Mouse (Mus musculus) frontal cortex, adult 2 months (tissue): ENCODE measurements at regions not wholly inside any gene's neighbourhood (a gene's known extent, or its start where the extent isn't known, plus 50 kb on each side); places are given as distances from the start of the nearest gene placed in this dataset.
A peak's percentile ranks its signal among the peaks of the same experiment; 100 is the strongest.

Experiments
- DNase-seq, 2 experiments: peaks; one replicate each; pipeline ENCODE4 v3.0.0; 2022; ENCODE audit warnings: low spot score in 1 of 2; ENCODE audit errors: extremely low spot score in 1 of 2

DNA sequence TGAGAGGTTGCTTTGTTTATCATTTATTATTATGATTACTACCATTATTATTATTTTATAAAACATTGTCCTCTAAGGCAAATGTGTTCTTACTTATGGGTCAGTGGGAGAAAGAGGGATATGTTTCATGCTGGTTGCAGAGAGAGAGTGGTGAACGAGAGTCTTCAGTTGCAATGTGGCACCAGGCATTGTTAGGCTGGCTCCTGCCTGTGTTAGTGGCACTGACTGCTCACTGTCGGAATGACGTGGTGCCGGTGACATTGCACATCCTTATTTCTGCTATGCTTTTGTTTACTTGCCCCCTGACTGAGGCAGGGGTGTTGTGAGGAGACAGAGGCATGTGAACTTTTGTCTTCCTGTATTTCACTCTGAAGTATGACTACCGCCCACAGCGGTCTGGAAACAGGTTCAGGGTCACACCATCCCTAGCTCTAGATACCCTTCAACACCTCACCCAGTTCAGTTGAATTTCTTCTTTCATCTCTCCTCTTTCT lies 138.1 kb downstream of the Ppp4r2 start:
- DNase-seq = no peak

DNA sequence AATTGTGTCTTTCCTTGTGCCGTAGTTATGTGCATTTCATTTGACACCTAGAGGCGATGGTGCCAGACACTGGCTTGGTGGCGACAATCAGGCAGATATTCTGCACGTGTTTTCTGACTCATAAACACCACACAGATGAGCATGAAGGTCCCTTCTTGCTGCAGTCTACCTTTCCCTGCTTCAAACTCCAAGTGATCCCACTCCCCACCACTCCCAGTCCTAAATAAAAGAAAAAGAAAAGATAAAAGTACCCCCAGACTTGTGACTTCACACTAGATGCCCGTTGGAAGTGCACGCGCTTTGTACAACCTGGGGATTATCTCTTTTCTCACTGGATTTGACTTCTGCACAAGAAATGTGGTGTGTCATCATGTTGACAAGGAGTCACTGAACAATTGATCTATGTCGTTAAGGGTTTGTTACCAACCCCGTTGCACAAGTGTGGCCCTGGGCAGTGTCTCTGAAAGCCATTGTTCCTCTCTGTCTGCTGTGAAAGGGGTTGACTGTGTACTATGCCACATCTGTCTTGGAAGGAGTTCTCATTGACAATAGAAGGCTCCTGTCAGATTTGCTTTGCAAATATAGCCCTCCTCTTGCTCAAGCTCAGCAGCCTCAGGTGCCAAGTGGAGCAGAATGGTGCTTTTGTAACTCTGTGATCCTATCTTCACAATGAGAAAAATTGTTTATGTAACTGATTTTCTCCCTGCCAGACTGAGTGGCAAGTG lies 140.1 kb downstream of the Ppp4r2 start:
- no peak for DNase-seq

DNA sequence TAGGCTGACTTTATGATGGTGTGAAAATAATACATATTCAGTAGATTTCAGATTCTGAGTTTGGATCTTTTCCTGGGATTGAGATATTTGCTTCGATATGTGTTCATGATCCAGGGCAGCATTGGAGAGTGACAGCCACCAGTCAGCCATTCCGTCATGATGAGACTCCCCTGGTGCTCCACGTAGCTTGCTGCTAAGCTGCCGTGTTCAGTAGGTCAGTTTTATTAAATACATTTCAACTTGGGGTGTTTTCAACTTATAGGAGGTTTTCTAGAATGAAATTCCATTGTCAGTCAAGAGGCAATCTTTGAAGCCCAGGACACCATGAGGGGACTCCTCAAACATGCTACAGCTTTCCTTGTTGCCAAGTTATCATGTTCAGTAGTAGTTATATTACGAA lies 141.3 kb downstream of the Ppp4r2 start:
- no peak for DNase-seq

DNA sequence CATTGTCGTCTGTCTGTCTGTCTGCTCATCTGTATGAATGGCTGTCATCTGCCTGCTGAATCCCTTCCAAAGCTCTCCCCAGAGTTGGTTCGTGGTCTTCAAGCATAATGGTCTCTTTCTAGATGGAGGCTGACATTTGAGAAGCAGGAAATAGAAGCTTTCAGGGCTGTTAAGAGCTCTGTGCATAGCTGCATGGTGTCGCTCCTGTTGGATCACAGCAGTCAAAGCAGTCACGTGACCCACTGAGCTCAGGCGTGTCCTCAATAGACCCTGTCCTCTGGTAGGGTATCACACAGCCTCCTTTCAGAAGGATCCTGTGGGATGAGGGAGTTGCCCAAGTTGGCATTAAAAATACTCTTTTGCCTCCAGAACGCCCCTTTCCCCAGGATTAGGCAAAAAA lies 142.4 kb downstream of the Ppp4r2 start:
- DNase-seq = peak in 1 of 2 experiments; percentile 53

DNA sequence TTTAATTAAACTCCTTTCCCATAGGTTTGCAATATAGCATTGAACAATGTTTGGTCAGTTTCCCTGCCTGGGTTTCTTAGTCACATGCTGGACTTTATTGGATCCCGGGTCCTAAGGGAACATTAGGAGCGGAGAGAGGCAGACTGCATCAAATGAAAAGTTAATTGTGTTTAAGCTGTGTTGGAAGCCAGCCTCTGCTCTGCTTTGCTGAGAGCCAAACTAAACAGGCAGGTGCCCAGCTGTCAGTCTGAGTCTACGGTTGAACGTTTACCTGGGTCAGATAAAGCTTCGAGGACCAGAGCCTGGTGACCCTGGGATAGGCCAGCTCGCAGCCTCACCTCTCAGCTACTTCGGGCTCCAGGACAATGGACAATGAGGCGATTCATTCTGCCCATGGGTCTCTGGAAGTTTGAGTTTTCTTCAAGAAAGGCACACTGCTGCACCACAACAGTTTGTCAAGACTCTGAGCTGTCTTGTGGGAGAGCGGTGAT lies 143.8 kb downstream of the Ppp4r2 start:
- DNase-seq = no peak

DNA sequence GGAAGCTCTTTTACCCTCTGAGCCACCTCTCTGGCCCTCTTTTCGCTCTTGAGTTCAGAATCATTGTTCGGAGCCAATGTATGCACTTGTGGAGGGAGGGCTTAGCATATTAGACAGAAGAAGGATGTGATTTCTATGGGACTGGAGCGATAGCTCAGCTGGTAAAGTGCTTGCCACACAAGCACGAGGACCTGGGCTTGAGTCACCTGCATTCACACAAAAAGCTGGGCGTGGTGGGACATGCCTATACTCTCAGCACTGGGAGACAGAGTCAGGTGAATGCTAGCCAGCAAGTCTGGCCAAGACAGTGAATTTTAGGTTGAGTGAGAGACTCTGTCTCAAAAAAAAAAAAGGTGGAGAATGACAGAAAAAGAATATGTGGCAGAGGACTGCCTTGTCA lies 144.7 kb downstream of the Ppp4r2 start:
- no peak for DNase-seq

DNA sequence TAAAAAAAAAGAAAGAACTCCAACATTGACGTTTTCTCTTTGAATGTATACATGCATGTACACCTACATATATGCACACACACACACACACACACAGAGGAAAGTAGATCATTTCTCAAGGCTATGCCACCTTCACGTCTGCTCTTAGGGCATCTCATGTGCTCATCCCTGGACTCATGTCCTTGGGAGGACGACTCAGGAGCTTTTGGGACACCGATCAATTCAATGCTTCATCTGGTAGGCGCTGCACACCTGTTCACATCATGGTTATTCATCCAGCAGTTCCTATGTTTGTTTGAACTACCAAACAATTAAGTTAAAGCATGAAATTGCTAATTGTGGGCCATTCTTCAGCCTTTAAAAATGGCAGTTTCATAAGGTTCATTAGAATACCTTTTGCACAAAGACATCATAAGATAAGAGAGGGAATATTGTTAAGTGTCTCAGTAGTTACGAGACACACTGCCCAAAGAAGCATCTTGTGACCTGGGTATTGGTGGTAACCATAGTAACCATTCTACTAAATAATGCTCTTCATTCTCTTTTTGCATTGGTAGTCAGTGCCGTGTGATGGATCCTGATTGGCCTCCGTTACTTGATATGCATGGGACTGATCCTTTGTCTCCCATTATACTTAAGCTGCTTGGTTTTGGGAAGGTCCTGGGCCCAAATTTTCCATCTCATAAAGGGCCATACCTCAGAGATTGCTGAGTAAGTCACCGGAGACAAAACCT lies 145.5 kb downstream of the Ppp4r2 start:
- no peak for DNase-seq

DNA sequence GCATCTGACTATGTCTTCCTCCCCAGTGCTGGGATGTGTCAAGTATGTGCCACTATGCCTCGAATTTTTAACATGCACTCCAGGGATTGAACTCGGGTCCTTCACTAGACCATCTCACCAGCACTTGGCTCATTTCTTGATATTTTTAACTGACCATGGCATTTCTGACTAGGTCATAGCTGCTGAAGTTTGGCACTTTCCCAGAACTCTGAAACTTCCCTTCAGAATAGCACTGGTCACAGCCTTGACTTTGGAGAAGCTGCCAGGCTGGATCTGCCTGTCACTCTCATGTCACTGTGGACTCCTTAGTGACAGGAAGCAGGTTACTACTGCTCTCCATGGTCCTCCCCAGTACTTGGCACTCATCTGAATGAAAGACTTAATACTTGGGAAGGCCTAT lies 146.7 kb downstream of the Ppp4r2 start:
- no peak for DNase-seq

DNA sequence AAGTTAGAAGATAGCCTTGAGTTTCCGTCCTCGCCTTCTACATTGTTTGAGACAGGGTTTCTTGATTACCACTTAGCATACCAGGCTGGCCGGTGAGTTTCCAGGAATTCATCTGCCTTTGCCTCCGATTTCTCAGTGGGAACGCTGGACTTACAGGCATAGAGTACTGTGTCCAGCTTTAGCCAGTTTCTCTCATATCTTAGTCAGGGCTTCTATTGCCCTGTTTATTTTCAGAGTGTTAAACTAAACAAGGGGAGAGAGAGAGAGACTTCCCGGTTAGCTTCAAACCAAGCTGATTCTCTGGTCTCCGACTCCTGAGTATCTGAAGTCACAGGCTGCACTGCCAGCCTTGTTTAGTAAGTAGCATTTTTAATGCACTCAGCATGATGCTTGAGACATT lies 151.4 kb downstream of the Ppp4r2 start:
- DNase-seq = no peak

DNA sequence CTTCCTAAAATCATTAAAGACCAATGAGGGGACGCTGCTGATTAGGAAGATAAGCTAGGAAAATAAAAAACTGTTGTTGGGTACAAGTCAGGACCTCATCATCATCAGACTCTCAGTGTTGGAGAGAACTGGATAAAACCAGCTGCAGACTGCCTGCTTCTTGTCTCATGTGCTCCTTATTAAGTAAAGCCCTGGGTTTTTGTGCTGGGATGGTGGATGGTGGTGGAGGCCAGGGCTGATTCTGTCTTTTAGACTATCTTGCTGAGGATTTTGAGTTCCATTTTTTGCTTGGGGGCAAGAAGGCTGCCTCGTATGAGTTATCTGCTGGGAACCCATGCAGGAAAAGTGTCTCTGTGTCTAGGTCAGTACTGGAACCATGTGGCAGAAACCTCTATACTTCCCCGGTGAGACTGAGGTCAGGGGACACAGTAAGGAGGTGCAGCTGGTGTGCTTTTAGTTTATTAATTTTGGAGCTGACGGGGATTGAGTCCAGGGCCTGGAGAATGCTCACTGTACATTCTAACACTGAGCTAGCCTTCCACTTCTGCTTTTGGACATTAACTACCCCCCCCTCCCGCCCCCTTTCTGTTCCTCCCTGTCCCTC lies 152.0 kb downstream of the Ppp4r2 start:
- DNase-seq = no peak

DNA sequence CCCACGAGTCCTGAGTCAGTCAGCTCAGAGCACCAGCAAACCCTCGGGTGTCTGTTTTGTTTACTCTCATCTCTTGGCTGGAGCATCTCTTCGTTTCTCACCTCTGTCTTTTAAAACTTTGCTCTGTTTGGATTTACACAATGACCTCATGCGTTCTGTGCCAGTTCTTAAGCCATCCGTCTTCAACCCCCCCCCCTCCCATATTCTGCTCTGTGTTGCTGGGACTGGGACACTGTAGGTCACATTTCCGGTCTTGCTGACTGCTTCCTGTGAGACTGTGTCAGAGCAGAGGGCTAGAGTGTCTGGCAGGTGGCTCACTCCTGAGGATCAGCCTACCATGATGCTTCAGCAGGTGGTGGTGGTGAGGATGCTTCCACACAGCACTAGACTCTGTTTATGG lies 155.1 kb downstream of the Ppp4r2 start:
- DNase-seq = no peak

DNA sequence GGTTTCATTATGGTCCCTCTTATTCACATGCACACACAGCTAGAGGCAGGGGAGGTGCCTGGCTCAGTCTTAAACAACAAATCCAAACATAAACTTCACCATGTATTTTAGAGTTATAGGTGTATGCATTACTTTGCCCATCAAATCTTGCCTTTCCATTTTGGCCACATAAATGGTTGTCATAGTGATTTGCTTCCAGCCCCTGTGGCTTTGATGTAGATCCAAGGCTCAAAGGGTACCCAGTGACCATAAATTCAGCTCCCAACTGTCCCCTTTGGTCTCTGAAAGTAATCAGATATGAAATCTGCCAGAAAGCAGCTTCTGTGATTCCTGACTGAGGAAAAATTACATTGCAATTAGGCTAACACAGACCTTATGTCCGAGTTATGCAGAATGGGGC lies 160.0 kb downstream of the Ppp4r2 start:
- DNase-seq = no peak

DNA sequence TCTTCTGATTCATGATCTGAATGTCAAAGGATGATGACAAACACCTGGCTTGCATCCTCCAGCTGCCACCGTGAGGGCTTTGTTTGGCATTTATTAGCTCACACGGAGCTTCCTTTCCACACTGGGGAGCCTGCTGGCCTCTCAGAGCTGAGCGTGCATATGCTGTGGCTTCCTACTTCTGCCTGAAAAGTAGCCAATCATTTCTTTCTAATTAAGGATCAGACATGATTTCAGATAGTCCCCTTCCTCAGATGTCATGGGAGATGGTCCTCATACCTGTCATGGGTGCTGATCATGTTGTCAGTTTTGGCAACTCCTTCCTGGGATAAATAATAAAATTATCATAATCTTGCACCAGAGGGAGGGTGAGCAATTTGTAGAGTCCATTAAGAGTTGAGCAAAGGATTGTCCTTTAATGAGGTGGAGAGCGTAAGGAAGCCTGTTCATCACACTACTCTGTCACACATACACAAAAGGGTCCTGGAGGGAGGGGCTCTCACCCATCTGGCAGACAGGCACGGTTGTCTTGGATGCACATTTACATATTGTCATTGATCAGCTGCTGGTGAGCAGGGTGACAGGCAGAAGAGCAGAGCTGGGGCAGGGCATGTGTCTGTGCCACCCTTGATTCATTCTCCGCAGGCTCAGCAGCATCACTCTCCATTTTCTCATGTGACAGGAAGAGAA lies 162.6 kb downstream of the Ppp4r2 start:
- DNase-seq = no peak

DNA sequence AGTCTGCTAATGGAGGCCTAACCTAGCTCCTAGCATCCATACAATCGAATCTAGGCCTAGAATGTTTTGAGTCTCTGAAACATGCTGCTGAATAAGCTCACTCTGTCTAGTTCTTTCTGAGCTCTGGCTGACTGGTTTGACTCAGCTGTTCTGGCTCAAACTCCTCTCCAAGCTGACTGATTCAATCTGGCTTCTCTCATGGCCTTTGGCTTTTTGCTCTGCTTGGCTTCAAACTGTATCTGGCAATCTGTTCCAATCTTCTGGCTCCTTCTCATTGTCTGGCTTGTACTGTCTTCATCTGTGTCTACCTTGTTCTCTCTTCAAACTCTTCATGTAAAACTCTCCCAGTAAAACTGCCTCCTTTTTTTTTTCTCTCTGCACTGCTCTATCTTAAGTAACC lies 164.9 kb downstream of the Ppp4r2 start:
- DNase-seq = no peak

DNA sequence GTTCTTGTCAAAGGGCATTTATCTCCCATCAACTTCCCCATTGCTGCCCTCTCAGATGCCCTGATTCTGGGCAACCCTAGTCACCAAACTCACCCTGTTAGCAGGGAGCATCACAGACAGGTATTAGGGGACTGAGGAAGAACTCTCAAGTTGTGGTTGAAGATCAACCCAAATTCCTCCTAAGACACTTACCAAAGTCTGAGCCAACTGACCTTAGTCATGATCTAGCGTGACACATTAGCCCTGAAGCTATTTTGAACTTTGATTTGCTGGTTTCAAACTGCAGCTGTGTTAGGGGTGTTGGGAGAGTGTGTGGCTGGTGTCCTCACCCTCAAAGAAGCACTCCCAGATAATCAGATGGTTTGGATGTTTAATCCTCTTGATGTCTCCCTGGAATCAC lies 170.5 kb downstream of the Ppp4r2 start:
- DNase-seq = no peak

DNA sequence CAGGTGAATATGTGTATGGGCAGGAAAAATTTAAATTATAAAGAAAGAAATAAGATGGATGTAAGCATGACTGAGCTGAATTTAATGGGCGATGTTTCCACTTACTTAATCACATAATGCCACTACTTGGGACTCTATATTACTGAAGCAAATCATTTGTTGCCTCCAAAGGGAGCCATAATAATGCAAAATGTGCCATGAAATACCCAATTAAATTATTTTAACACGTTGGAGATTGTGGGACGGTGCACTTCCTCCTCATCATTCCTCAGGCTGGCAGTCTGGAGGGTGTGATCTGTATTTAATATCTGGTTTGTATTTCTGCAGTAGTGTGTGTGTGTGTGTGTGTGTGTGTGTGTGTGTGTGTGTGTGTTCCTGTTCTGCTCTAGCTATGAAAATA lies 188.2 kb downstream of the Ppp4r2 start:
- no peak for DNase-seq

DNA sequence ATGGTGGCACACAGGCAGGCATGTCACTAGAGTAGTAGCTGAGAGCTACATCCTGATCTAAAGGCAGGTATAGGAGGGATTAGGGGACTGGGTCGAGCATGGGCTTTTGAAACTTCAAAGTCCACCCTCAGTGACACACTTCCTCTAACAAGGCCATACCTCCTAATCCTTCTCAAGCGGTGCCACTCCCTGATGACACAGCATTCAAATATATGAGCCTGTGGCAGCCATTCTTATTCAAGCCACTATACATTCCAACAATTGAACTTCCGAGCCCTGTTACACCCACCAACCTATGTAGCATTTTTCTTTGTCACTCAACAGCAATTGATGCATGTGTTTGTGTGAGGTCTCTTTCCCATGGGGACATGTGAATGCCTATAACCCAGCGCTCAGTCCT lies 192.4 kb downstream of the Ppp4r2 start:
- DNase-seq = no peak

DNA sequence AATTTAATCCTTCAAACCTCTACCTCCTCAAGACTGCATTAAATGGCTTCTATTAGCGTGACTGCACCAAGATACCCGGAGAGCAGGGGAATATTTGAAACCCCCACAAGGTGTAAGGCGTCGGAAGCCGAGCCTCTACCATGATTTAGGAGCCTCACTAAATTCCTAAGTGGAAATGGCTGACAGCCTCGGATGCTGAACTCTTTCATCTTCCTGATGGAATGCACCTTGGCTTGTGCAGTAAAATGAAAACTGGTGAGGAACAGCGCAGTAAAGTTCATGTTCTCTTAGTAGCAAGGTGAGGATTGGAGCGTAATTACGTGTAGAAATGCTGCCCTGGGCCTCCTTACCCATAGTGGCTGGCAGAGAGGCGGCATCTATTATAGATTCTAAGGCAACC lies 194.0 kb downstream of the Ppp4r2 start:
- DNase-seq = no peak

DNA sequence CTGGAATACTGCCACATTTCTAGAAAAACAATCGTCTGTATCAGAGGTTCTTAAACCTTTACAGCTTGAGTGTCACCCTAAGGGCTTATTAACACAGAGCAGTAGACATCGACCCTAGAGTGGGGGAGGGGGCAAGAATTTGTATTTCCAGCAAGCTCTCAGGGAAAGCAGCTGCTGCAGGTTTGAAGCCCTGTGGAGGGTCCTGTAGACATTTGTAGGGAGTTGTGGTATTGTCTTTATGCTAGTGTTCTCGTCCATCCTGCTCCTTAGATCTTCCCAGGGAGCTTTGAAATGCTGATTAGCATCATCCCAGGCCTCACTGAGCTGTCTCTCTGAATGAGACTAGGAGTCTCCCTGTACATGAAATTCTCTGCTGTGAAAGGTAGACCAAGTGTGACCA lies 196.0 kb downstream of the Ppp4r2 start:
- no peak for DNase-seq

DNA sequence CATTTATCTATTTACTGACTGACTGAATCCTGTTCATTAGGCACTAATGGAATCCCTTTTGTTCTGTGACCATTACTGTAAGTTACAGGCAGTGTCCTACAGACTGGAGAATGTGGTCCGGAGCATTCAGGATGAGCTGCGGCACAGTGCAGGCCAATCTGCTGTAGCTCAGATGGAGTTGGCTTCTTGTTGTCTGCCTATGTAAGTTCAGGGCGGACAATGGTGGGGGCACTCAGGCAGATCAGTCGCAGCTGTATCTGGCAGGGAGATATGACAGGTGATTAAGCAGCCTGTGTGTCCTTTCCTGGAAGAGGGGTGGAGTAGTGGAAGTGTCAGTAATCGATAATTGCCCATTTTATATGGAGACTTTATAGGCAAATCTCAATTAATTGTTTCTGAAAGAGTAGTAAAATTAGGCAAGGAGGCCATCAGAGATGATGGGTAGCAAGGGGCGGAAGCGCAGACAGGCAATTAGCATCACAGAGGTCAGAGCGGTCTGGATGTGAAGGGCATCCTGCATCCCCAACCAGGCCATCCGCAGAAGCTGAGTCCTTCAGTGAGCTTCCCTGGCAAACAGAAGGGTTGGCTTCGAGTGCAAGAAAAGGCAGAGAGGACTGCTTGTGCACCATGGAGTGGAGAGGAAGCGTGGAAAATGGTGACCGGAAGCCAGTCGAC lies 197.2 kb downstream of the Ppp4r2 start:
- no peak for DNase-seq

DNA sequence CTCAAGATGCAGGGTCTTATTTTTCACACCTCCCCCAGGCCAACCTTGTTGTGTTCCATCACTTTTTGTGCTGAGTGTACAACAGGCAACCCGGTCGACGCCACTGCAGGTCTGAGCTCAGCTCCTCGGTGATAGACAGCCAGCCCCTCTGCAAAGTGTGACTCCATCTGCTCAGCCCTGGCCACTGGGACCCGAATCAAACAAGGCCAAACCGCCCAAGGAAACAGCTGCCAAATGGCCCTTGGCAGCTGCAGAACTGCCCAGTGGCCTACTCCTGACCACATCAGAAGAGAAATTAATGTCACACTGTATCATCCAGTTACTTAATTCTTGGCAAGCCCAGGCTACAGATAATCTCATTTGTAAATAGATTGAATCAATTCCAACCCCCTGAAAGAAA lies 213.3 kb downstream of the Ppp4r2 start:
- DNase-seq = no peak
